Mouse (Mus musculus) ES-Bruce4 (cell line): ENCODE results near the gene Itsn1.

Source experiments
- CTCF ChIP-seq: IDR thresholded peaks from one replicate; pipeline ENCODE4 v1.8.1; 2011; ENCODE audit warnings: low read depth, low read length
- EP300 ChIP-seq: IDR thresholded peaks from 2 replicates; pipeline ENCODE4 v1.6.1; 2011; ENCODE audit warnings: low read depth, low read length; ENCODE audit not compliant: insufficient read depth

GRCm38 (mm10) chr16:91768586-91768985 lies 39.5 kb downstream of the Itsn1 start:
- TF ChIP-seq CTCF (no peak), EP300 (no peak)
